Mouse (Mus musculus) liver, postnatal 0 days (tissue): Measurements from ENCODE around the gene Rnf186.

Experiments used
- CTCF ChIP-seq: sonication (generic); IDR thresholded peaks from 2 replicates; pipeline ENCODE4 v1.5.1; 2016; ENCODE audit warnings: antibody characterized with exemption, low read depth
- EP300 ChIP-seq: IDR thresholded peaks from 2 replicates; pipeline ENCODE4 v1.6.1; 2016; ENCODE audit warnings: antibody characterized with exemption, low read depth, mild to moderate bottlenecking

DNA sequence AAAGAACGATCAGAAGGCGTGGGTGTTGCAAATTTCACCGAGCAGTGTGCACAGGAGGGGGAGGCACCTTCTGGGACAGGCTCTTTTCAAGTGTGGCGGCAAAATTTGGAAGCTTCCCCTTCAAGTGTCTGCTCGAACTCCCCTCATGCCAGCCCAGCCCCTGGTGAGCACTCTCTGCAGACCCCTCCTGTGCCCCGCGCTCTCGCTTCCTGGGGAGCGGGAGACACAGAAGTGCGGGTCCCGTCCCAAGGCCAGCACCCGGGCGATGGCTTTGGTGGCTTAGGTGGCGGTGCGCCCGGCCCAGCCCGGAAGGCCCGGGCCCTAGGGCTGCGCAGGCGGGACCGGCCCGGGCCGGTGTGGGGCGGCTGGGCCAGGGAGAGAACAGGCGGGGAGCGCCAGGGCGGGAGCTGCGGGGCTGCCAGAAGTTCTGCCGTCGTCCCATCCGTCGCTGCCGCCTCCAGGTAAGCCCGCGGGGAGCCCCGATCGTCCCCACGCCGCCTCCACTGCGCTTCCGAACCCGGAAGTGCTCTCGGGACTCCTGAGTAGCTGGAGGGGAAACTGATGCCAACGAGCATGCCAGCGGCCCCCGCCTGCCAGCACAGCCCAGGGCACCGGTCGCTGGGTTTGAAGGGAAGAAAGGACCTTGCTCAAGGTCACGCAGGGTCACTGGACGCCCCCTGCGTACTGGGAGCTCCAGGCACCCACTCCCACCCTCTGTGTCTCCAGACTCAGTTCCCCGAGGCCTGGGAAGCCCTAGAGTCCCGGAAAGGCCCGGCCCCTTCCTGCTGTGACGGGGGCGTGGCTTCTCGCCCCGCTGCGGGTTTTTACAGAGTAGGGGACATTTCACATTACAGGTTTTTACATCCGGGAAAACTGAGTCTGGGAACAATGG lies 6.2 kb downstream of the Rnf186 start, which contains the start of gene Tmco4:
- TF ChIP-seq CTCF (no peak), EP300 (no peak)
